Mouse (Mus musculus) retina, adult 2 months (tissue): ENCODE results near the gene Apba1.

Experiments used
- DNase-seq: peaks from one replicate; pipeline ENCODE4 v3.0.0-alpha.2; 2012; ENCODE audit warnings: low read depth, low spot score

Apba1 gene

DNA sequence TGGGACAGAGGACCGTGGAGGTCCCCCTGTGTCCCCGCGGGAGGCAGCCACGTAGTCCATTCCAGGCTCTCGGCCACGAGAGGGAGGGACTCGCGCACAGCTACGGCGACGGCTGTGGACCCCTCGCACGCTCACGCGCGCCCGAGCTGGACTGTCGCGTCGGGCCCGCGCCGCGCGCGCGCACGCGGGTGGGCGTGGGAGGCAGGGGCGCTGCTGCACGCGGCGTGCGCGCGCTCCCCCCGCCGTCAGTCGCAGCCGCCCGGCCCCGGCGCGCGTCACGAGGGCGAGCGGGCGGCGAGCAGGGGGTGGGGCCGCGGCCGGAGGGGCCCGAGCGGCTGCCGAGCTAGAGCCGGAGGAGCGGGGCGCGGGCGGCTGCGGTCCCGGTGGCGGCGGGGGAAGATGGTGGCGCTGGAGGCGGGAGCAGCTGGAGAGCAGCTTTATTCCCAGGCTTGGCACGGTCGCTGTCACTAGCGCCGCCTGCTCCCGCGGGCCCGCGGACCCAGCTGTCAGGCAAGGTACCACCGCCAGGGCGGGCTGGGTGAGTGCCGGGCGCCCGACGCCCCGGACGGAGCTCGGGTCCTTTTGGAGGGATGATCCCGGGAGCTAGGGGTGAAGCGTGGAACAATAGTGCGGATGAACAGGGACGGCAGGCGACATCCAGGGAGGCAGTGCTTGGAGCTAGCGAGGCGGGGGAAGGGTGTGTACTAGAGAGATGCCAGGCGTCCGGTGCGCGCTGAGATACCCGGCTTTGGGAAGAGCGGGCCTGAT, at the start of gene Apba1:
TSS of gene Apba1 (plus strand) at position 334 of the 768 bp plus-strand sequence.
- DNase-seq, result peak; percentile 66

DNA sequence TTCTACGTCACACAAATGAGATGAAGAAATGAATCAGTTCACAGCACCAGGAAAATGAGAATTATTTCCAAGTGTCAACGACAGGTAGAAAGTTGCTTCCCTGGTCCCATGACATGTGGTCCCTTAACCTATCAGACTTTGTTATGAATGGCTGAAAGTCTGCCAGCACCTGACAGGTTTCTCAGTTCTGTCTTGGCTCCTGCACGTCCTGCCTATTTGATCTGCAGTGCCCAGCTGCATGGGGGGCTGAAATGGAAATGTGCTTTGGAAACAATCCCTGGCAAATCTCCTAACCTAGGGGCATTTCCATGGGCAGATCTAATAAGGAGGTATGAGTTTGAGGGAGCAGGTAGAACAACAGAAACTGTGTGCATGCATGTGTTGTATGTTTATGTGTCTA, 12.2 kb upstream of the Apba1 start:
- no peak for DNase-seq

DNA sequence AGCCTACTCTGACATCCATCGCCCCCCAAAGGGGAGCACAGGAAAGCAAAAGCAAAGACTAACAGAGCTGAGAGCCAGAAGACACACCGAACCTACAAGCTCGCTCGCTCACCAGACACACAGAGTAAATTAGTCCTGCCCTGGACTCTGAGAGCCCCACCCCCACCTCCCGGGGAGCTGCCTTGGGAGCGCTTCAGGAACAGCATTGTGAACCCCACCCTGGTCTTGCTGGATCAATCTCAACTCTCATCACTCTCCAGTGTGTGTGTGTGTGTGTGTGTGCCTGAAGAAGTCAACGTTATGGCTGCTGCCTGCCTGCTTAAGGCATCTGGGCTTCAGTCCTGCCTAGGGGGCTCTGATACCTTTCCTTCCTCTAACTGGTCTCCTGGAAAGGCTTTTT, 1.7 kb upstream of the Apba1 start:
- DNase-seq, result no peak

DNA sequence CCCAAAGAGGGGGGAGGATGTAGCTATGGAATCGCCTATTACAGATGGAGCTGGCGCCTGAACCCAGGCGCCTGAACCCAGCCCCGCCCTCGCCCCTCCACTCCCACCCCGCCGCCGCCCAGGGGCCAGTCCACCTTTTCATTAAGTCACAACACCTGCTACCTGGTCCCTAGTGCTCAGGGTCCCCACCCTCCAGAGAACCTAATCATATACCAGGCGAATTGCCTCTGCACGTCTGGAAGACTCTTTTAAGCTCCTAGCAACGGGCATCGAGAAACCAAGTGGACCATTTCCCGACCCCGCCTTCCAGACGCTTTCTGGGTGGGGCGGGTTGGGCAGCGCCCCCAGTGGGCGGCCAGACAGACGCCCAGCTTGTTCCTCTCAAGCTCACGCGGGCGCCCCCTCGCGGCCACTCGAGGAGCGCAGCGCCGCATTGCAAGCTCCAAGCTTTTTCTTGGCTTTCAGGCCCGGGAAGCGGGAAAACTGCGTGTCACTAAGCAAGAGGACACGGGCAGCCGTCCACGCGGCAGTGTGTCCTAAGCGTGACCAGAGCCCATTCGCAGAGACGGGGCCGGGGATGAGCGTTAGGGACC, 630 bp upstream of the Apba1 start:
- DNase-seq, result peak; percentile 82

DNA sequence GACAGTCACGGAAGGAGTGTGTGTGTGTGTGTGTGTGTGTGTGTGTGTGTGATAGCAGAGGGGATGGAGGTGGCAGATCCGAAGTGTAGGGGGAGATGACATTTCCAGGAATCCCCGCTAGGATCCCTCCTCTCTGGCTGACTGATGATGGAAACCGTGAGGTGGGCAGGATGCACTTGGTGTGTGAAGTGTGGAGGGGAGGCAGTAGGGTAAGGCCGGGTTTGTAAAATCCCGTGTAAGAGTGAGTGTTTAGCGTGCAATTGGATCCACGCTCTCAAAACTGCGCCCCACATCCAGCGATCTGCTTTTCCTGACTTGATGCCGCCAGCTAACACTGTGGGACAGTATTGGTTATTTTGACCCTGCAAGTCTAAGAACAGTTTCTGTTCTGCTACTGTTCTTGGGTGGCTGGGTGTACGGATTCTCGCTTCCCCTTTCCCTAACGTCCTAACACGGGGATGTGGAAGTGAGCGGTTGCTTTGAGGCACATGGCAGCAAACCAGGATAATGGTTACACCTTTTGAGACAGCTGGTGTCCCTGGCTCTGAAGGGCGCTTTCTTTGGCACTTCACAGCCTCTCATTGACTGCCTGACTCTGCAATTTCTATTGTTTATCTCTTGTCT, 747 bp downstream of the Apba1 start:
- no peak for DNase-seq

DNA sequence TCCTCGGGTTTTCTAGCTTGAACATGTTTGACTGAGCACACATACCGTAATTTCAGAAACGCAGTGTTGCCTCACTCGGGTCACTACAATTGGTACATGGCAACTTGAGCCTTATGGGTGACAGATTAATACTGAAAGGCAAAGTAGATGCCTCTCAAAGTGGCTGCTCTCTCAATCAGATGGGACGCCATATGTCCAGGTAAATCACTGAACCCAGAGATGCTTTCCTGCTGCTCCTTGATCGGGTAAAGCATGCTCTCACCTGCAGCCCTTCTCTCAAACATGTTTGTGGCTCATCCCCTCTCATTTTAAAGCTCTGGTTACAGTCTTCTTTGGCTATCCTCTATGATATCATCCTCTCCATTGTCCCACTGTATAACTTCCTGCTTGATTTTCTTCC, 4.7 kb downstream of the Apba1 start:
- DNase-seq, result no peak

DNA sequence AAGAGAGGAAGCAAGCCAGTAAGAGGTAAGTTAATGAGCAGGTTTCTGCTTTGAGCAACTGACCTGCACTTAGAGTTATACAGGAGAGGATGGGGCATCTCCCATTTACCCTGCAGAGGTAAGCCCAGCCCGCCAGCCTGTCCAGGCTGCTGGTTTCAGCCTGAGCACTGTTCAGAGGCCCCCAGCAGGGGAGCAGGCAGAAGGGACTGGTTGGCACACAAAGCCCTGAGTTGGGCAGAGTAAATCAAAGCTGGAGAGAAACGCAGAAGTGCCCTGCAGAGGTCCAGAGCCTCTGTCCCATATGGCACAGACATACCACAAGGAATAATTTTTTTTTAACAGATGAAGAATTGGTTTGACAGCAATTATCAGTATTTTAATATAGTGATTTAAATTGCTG, 5.4 kb downstream of the Apba1 start:
- no peak for DNase-seq

DNA sequence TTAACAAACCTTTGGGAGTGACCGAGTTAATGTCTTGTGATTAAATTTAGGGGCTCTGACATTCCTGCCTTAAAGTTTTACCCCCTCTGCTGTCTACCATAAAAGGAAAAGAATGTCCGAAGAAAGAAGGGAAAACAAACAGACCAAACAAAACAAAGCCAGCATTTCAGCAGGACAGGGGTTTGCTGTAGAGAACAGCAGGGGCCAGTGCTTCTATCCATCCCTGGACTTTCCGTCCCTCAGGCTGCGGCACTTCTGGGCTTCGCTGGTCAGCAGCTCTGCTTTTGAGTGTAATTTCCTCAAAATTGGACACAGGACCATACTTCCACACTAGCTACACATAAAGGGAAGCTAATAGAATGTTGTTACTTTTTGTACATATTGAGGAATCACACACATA, 10.2 kb downstream of the Apba1 start:
- DNase-seq, result no peak

DNA sequence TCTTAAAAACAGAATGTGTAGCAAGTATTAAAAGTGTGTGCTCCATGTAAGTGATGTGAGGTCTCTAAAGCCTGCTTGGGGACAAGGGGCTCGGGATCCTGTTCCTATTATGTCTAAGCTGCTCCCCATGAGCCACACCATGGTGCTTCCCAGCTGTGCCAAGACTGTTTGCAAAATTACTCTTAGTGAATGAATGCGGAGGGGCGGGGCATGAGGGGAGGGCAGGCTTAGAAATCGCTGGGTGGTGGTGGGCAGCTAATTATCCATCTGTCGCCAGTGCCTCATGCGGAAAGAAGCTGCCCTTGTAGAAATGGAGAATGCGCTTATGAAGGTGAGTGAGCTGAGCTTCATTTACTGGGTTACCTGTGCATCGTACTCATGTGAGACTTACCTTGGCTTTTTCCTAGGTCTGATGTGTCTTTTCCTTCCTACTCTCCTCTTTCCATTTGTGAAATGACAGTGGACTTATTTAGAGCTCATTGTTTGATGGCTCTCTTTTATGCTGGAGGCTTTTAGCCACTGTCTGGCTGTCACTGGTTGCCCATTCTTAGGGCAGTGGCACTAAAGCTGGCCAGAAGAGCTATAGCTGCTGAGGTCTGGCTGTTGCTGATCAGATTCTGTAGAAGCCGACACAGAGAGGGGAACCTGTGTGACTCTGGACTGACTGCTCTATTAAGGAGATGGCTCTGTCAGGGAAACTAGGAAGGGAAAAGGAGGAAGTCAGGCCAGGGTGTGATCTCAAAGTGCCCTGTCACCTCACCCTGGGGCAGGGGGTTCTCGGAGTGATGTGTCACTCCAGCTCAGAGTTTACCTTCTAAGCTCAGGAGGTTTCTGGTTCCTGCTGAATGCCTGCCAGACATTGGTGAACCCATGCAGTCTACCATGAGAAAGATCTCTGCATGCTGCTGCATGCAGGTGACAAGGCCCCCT, 12.1 kb downstream of the Apba1 start:
- DNase-seq, result no peak

DNA sequence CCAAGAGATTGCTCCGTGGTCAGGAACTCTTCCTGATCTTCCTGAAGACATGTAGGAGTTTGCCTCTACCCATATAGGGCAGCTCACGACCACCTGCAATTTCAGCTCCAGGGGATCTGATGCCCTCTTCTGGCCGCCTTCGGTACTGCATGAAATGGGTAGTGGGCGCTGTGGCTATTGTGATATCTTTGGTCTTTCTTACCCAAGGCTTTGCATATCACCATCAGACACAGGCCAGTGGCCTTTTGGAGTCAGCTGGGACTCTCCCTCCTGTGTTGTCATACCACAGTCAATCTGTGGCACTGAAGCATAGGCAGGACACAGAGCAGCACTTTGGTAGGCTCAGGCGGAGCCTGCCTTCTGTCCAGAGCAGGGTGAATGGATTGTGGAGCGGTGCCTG, 13.3 kb downstream of the Apba1 start:
- no peak for DNase-seq

DNA sequence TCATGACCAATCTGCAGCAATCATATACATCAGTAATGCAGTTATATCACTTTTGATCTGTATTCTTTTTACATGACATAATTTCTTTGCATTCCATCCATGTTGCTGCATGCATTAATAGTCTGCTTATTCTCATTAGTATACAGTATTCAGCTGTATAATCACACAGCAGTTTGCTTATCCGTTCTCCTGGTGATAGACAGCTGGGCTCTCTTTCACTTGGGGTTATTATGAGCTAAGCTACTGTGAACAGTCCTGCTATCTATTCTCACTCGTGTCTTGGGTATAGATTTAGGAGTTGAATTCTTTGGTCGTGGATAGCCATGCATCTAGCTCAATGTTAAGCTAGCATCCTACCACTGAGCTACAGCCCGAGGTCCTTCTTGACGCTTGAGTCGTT, 16.7 kb downstream of the Apba1 start:
- DNase-seq, result no peak

DNA sequence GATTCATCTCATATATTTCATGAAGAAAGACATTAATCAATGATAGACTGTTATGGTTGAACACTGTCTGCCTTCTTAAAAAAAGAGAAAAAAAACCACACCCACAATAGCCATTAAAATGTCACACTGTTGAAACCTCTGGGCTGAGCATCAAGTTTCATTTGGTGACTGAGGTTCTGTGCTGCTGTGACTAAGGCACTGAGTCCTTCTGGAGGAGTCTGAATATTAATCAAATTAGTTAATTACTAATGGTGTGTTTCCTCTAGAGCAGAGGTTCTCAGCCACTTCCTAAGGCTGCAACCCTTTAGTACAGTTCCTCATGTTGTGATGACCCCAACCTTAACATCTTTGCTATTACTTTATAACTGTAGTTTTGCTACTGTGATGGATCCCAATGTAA, 20.4 kb downstream of the Apba1 start:
- DNase-seq, result no peak

DNA sequence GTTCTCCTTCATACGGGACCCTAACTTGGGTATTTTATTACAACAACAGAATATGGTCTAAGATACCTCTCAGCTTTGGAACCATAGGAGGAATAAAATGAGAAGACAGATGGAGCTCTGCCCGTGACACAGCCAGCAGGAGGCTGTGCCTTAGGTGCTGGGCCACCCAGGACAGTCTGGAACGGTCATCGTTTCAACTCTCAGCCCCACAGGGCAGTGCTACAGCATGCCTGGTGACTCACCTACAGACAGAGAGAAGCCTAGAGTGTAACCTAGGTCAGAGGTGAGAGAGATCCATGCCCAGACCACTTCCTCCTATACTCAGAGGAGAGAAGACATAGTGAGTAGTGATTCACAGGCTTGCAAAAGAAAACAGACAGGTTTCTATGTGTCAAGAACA, 21.4 kb downstream of the Apba1 start:
- DNase-seq, result no peak

DNA sequence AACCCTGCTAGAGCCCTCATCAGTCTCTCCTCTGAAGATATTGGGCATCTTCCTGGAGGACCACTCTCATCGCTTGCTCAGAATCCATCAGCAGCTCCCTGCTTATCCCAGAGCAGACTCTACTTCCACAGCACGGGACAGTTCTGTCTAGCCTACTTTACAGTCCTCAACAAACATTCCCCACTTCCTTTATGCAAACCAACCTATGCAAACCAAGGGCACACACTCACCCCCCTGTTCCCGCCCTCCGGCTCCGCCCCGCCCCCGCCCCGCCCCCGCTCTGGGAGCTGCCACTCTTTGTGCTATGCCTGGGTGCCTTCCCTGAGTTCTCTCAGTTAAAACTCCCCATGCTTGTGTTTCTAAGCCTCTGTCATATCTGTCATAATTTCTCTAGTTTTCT, 23.3 kb downstream of the Apba1 start:
- DNase-seq, result no peak

DNA sequence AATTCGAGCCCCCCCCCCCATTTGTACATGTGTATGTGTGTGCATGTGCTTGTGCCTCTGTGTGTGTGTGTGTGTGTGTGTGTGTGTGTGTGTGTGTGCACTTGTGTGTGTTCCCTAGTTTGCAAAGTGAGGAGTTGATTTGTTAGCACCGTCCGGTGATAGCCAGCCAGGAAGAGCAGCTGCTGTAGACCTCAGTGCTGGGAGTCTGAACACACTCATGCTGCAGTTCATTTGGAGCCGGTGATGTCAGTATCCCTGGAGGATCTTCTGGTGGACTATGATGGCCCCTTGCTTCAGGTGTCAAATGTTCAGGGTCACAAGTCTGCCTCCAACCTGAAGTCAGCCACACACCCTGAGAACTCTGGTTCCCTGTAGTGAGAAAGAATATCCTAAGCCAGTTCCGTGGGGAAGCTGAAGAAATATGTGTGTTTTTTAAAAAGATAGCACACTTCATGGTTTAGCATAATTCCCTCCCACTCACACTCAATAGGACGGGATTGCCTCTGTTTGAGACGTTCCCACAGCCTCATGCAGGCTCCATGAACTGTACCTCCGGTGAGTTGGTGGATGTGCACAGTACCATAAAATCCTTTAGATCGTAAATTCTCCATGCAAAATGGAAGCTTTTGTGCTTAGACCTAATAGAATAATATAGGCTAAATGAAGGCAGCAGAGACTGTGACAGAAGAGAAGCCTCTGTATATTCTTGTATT, 29.9 kb downstream of the Apba1 start:
- DNase-seq, result no peak

DNA sequence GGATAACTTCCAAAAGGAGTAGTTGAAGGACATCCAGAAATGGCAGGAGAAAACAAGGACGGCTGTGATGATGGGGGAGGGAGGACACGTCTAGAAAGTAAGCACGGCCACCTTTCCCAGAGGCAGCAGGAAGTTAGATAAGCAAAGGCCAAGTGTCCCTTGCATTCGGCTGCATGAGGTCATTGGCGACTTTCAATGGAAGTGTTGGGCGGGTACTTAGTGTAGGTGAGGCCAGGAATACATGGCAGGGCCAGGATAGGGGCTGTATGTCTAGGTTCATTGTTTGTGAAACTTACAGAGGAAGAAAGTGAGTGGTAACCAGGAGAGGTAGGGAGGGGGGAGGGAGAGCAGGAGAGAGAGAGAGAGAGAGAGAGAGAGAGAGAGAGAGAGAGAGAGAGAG, 33.0 kb downstream of the Apba1 start:
- no peak for DNase-seq

DNA sequence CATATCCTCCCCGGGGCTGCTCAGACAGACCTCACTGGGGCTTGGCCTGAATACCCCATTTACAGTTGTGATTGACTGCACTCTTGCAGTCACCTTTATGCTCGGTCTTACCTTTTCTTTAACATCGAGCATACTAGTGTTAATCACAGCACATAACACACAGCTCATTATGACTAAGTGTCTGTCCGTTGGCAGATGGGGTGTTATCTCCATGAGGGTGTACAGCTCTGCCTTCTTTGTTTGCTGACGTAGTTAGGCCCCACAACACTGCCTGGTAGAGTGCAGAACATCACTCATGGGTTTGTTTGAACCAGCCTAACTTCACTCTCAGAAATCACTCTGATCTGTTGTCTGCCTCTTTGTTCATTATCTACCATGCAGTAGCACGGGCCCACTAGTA, 33.9 kb downstream of the Apba1 start:
- DNase-seq, result no peak

DNA sequence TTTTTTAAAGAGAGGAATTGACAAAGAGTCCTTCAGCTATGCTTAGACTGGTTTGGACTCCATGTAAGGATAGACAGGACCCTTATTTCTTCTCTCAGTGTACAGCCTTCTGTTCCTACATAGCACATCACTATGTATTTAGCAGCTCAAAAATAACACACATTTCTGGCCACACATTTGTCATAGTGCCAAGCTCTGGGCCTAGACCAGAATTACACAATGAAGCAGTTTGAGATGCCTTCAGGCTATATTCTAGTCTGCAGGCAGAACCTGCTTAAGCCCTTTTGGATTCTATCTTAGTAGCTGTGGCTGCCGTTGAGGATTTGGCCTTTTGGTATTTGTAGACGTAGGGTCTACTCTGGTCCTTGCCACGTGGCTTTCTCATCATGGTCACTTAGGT, 35.8 kb downstream of the Apba1 start:
- no peak for DNase-seq

DNA sequence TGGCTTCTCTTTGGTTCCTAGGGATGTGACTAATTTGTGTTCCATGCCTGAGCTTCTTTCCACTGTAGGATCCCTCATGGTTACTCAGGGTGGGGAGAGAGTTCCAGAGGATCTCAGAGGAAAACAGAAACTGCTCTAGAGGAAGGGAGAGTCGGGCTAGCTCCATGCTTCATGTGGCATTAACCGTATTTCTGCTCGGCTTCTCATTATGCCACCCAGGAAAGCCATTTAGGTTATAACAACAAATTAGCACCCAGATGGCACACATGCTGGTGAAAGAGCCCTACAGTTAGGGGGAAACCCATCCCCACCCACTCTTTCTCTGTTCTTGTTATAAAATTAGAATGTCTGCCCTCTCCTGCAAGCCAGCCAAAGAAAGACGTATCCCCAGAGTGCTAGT, 36.5 kb downstream of the Apba1 start:
- DNase-seq, result no peak

DNA sequence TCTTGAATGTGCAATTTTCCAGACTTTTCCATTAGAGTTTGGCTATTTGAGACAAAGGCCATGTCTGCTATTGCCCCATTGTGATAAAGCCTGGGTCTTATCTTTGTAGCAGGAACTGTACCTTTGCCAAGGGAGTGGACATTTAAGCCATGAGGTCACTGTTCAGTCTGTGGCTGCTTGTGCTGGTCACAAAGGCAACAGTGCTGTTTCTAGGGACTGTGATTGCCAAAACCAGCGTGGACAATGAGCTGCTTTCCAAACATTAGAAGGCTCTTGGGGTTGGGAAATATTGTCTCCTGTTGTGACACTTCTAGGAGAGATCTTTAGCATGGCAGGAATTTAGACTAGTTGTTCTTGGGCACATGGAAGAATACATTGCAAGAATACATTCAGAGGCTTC, 42.5 kb downstream of the Apba1 start:
- no peak for DNase-seq

DNA sequence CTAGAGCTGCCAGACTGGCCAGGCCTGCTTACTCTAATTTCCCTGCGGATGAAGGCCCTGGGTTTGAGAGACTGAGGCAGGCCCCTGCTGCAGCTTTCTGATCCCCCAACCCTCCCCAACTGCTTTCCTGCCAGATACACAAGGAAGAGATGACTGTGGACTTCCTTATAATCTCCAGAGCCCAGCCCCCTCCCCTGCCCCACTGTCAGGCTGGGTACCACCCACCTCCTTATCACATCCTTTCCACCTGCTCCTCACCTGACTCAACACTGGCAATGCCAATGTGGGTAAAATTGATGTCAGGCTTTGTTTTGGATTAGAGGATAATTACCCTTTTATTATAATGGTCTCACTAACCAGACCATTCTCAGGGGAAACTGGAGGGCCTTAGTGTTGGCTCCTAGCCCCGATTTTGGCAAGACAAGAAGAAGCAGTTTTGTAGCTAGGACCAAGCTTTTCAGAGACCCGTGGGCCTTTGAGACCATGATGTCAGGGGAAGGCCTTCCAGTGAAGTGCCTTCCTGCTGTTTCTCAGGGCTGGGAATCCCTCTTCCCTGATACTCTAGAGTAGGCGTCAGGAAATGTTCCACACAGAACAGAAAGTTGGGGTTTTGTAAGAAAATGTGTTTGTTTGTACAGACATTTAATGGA, 44.7 kb downstream of the Apba1 start:
- DNase-seq, result no peak
